Mouse (Mus musculus) right cerebral cortex, postnatal 10 days (tissue): ENCODE measurements around the gene Plaa.
A peak's percentile ranks its signal among the peaks of the same experiment; 100 is the strongest.
"Not testable (repeated sequence)": the region's sequence is repeated elsewhere in the genome, so short reads cannot be mapped to it uniquely, and the experiment has no call there.

Experiments
- DNase-seq, 2 experiments: peaks; one replicate each; pipeline ENCODE4 v3.0.0; 2021; ENCODE audit warnings: low spot score in 2 of 2

The Plaa gene

DNA sequence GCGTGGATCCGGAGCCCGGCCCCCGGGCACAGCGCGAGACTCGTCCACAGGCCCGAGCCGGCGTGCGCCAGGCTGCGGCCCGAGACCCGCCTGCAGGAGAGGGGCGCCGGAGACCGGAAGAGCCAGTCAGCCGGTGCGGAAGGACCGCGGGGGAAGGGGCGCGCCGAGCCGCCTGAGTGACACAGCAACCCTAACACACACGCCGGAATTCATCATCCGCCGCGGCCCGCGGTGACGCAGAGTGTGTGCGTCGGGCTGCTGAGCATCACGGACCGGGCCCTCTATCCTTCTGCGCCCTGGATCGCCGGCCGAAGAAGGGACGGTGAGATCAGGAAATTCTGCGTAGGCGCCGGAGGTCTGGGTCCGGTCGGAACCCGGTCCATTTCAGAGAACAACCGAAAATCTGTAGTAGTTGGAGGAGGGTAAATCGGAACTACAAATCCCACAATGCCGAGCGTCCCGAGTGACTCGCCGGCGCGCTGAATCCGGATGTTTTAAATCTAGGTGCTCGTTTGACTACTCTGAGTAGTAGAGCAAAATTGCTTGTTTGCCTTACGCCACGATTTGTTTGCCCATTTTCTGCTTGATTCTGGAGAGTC is at the start of gene Plaa:
Gene Plaa, minus strand, starts transcription at position 214 of the 599 bp plus-strand sequence.
- peak; percentile 96 to 97 for DNase-seq

DNA sequence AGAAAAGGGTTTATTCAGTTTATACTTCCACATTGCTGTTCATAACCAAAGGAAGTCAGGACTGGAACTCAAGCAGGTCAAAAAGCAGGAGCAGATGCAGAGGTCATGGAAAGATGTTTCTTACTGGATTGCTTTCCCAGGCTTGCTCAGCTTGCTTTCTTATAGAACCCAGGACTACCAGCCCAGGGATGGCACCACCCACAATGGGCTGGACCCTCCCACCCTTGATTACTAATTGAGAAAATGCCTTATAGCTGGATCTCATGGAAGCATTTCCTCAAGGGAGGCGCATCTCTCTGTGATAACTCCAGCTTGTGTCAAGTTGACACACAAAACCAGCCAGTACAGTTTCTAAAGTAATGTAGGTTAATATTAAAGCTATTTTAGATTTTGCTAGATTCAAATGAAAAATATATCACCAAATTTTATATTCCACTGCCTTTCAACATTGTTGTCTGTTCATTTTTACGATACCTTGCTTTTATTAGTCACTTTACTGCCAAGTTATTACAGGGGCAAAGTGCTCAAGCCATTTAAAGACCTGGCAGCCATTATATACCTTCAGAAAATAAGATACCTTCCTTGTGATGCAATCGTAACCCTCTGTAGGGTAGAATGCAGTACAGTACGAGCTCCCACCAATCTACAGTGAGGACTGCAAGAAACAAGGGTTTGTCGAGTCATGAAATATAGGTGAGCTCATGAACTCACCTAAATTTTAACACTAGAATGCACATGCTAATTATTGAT is 47.6 kb upstream of the Plaa start:
- DNase-seq, result not testable (repeated sequence)

DNA sequence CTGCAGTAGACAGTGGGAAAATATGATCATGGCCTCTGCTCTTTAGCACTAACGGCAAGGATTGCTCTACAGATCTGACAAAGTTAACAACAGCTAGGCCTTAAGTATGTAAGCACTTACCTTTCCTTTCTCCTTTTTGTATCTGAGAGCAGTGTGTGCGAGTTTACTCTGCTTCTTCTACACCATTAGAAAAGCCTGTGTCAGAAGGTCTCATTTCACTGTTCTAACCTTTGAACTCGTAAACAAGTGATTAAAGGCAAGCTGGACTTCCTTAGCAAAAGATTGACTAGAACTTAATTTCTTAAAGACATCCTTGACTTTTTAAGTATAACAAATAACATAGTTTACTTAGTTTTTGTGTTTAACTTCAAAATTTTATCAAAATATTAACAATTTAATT is 46.9 kb upstream of the Plaa start, which contains the start of gene Lrrc19:
Gene Lrrc19, minus strand, starts transcription at position 225 of the 400 bp plus-strand sequence.
- no peak for DNase-seq

DNA sequence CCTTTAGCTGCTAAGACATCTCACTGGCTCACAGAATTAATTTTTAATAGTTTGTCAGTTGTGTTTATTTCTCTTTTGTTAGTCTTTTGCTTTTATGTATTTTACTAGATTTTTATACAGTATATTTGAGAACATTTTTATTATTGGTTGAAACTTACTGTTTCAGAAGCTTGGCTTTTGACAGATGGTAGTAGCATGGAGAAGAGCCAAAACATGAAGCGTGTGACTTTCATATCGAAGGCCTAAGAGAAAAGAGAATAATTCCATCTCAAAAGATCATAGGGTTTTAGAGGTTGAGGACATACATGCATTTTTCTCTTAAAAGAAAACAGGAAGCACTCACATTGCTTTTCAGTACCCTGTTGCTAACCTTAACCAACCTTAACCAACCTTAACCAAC is 40.1 kb upstream of the Plaa start:
- no peak for DNase-seq

DNA sequence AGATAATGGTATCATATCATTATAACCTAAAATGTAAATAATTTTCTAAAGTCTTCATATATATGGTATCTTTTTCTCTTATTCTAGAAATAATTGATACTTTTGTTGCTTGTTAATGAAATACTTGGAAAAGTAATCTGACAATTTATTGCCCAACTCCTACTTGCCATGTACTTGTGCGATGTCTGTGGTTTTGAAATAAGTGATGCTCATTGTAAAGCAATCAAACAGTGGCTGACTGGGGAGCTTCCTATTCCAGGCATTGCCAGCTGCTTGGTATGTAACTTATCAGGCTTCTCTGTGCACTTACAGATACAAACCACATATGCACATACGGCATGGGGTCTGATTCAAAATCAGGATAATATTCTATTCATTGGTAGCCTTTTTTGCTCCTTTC is 17.0 kb upstream of the Plaa start:
- no peak for DNase-seq

DNA sequence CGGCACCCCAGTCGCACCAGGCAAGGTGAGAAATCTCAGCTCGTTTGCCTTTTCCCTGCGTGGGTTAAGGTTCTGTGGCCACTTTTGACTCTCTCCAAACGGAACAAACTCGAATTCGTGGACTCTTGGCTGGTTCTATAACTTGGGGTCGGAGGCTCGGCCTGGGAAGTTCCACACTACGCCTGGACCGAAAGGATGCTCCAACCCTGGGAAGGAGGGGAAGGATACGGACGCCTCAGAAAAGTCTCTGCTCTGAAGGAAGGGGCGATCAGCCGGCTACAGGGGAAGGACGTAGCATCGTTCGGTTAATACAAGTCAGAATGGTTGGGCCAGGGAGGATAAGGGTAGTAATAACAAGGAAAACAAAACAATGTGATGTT is 11.6 kb upstream of the Plaa start:
- no peak for DNase-seq

DNA sequence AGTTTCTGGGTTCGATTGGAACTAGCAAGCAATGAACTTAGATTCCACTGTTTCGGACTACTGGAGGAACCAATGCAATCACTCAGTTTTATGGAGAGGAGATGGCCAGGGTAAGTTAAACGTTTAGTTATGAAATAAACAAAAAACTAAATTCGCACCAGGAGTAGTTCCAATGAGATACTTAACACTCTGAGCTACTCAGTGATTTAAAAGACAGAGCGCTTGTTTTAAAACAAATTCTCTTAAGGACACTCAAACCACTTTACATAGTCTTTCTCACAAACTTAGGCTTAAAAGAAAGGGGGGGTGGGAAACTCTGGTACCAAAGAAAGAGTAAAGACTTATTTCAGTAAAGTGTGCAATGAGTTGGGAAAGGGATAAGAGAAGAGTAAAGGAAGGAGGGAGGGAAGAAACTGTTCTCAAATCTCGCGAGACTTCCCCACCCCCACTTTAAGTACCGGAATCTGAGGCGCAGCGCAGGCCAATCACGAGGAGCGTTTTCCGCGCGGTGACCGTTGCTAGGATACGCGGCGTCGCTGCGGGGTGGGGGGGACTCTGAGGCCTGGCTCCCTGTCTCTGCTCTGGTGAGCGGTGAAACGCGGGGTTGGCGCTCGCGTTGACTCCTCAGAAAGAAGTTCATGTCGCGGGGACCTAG is 11.1 kb upstream of the Plaa start, which contains the start of gene Ift74:
Gene Ift74, plus strand, starts transcription at position 520 of the 655 bp plus-strand sequence.
- DNase-seq, result peak; percentile 97 to 98

DNA sequence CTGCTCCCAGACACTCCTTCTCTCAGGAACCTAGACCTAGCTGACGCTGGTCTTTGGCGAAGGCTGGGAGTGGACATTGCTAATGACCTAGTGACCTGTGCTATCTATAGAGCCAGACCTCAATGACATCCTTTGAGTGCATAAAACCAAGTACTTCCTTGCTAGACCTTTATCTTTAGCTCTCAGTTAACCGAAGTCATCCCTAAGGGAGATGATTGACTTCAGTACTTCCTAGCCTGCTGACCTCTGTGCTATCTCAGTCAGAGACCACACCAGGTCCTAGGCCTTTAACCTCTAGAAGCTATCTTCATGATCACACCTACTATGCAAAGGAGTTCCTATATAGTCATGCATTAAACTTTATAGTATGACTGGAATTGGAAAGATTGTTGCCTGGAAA is 7.3 kb upstream of the Plaa start:
- no peak for DNase-seq

DNA sequence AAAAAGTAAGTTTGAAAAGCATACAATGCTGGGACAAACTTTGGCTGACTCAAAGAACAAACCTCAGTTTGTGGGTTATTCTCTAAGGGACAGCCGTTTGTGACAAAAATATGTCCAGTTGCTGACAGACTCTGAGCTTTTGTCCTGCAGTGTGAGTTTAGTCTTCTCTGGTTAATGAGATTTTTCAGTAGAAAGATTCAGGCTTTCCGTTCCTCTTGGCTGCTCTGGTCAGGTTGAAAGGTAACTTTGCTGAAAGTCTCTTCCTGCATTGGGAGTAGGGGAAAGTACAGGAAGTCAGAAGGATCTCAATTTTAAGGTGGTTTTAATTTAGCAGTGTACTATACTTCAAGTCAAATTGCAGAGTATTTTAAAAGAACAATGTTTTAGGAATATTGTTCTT is 2.5 kb upstream of the Plaa start:
- DNase-seq, result no peak

DNA sequence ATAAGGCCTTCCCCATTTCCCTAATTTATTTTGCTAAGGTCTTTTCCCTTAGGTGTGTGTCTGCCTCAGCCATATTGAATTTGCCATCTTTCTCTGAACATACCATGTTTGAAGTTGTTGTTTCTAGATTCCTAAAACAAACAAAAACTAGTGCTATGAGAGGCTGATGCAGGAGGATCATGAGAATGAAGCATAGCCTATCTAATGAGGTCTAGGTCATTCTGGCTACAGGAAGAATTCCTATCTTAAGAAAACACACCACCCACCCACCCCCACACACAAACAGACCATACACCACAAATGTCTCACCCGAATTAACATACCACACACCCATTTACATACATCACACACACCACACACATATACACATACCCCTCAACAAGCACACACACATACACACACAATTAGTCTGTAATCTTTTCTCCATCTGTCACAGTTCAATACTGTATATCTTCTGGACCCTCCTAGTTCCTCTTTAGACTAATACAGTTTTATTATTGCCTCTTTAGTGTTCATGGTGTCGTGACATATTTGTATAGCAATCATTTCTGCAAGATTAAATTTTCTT is 1.5 kb upstream of the Plaa start:
- no peak for DNase-seq

DNA sequence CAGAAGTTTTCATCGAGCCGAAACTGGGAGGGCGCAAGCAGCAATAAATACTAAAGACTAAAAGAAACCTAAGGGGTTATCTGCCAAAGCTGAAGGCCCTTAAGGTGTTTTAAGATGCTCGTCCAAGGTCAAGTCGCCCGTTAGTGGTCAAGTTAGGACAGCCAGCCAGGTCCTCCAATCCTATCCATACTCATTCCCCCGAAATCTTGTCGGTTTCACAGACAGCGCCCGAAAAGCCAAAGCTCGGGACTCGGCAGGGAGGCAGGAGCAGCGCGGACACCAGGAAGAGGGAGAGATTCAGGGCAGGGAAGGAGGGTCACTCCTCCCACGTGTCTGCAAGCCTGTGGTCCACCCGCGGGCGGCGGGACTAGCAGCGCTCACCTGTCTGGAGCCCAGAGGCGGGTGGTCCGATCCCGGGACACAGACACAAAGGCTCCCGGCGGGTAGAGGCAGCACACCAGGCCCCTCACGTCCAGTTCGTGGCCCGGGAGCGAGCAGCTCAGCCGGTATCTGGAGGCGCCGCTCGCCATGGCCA is 481 bp downstream of the Plaa start:
- no peak for DNase-seq

DNA sequence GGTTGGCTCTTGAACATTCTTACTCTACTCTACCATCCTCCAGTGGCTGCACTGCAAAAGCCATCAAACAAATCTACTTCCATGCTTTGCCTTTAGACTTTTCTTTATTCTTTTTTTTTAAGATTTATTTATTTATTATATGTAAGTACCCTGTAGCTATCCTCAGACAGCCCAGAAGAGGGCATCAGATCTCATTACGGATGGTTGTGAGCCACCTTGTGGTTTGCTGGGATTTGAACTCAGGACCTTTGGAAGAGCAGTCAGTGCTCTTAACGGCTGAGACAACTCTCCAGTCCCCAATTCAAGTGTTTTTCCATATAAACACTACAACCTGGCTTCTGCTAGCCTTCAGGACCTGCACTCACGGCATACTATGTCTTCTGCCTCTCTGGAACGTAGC is 1.6 kb downstream of the Plaa start:
- no peak for DNase-seq

DNA sequence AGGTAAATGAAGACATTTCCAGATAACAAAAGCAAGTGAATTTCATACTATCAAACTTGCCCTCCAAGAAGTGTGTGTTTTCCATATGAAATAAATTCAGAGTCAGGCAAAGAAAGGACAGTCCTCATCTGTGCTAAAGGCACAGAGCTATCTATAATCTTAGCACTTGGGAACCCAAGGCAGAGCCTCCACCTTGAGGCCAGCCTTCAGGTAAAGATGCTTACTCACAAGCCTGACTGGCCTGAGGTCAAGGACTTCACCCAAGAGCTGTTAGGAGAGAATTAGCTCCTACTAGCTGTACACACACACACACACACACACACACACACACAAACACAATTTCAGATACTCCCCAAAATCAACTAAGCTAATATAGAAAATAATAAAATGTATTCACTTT is 10.3 kb downstream of the Plaa start:
- DNase-seq, result no peak

DNA sequence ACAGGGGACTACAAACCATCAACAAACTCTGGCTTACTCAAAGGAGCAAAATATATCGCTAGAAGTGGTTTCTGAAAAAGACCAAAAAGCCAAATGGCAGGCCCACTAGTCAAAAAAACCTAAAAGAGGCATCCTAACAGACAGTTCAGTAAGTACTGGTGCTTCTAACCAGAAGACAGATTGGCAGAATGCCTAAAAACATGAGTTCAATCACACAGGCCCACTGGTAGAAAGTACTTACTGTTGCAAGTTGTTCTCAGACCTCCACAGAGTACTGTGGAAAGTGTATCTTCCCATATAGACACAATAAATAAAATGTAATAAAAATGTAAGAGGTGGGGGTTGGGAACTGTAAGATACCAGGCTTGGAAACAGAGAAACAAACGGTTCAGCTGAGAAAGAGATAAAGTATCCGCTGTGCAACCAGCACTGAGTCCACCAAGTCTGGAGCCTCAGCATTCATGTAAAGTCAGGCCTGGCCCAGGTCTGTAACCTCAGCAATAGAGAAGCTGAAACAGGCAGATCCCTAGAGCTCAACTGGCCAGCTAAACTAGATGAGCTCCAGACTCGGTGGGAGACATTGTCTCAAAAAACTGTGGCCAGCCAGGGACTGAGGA is 11.2 kb downstream of the Plaa start:
- no peak for DNase-seq

DNA sequence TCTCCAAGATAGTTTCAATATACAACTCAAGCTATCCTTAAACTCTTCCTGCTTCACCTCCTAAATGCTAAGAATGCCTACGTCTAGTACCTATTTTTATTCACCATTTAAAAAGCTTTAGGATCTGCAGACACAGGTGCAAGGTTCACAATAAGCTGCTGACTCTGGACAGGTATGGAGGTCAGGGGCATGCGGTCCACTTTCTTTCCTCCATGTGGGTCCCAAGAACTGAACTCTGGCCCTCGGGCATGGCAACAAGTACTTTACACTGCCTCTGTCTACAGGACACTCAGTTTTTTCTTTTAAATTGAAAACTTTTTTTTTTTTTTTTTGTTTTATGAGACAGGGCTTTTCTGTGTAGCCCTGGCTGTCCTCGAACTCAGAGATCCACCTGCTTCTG is 30.4 kb downstream of the Plaa start:
- no peak for DNase-seq

DNA sequence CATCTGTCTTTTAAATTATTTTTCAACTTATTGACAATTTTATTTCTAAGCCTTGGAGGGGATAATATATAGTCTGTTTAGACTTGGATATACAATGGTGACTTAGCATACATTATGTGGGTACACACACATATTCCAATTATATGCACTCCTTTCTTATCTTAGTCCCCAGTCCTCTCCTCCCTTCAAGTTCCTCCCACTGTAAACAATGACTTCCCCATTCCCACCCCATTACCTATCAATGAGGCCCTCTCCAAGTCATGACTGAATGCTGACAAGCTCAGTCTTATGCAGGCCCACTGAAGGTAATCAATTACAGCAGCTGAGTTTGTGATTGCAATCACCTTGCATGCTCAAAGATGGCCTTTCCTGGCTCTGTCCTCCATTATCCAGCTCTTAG is 38.7 kb downstream of the Plaa start:
- no peak for DNase-seq

DNA sequence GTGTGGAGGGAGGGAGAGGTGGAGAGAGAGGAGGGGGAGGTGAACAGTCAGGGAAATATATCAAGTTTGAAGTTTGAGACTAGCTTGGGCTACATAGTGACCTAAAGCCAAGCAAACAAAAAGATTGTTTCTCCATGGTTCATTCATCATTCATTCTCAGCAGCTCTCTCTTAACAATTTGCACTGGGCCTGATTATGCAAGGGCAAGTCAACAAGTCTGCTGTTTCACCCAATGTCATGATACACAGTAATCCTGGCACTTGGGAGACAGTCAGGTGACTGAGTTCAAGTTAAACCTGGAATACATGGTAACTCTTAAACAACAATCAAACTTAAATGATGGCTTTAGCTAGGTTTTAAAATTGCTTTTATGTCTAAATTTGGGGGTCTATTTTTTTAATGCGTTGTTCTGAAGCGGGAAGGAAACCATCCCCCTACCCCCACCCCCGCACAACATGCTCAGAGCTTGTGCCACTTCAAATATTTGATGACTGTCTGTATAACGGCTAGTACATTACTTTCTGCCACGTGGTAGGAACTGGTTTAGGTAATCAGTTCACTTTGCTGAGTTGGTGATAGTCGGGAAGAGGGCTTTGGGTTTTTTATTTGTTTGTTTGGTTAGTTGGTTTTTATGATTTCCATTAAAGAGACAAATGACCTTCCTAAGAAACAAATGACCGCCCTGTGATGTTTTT is 40.9 kb downstream of the Plaa start:
- no peak for DNase-seq

DNA sequence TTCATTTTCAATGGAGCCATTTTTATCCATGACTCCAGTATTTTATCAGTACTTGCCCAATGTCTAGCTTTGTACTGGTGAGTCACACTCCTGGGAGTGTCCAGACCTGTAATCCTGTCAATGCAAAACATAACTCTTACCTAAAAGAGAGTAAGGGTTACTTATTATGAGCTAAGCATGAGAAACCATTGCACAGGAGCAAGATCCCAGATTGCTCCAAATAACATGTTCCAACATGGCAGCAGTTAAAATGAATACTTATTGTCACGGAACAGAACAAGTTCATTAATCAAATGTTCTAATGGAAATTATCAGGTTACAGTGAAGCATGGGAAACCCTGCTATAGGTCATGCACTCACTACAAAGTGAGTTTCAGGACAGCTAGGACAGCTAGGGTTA is 42.7 kb downstream of the Plaa start:
- DNase-seq, result no peak

DNA sequence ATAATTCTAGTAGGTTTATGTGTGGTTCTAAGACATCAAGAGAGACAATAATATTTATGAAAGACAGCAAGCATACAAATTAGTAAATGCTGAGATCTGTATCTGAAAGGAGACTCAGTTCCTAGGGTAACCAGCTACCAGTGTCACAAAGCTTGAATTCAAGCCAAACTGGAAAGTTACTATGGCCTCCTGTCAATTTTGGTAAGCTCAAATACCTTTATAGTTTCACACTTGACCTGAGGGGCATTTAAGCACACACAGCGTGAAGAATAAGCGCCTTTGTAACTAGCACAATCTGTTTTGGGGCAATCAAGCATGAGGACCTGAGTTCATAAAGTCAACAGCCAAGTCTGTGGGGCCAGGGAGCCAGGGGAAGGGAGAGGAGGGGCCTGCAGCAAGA is 43.8 kb downstream of the Plaa start:
- no peak for DNase-seq

DNA sequence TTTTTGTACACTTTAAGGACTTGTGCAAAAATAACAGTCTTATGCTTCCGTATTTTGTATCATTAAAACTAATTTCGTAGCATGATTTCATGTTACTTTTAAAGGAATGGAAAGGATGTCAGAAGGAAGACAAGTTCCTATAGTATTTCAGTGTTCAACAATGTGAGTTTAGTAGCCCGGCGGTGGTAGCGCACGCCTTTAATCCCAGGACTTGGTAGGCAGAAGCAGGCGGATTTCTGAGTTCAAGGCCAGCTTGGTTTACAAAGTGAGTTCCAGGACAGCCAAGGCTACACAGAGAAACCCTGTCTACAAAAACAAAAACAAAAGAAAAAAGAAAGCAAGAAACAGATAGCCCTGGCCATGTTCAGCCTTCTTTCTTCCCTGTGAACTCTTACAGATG is 45.9 kb downstream of the Plaa start:
- DNase-seq, result no peak

DNA sequence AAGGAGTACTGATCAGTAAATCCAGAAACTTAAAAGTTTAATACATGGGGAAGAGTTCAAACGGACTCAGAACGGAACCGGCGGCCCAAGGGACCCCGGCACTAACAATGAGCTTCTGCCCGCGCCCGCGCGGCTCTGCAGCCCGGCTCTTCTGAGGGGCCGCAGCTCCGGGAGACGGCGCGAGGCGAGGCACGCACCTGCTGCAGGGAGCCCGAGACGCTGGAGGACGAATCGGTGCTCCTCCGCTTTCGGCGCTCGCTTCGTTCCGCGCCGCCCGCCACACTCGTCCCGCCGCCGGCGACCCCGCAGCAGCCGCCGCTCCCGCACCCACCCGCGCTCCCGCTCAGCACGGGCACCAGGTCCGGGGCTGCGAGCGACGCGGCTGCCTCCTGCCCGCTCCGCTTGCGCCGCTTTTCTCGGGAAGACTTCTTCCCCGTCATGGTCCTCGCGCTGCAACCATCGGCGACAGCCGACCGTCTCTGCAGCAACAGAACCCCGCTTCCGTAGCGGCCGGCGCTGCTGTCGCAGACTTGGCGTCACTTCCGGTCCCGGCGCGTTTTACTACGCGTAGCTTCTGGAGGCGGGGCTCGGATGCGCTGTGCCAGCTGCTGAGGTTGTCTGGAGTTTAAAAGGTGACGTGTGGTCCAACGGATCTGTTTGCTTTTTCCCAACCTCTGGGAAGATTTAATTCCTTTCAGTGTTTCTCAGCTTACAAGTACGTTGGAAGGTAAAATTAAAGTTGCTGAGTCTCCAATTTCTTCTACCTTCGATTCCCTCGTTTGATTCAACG is 46.6 kb downstream of the Plaa start, which contains the start of the genes Gm10306 and Caap1:
Gene Gm10306, plus strand, starts transcription at position 282 of the 790 bp plus-strand sequence.
Gene Caap1, minus strand, starts transcription at position 532 of the 790 bp plus-strand sequence.
- peak; percentile 95 to 97 for DNase-seq
